Mouse (Mus musculus) erythroblast, embryonic 14.5 days (primary cell): ENCODE measurements at regions not wholly inside any gene's neighbourhood (a gene's known extent, or its start where the extent isn't known, plus 50 kb on each side); places are given as distances from the start of the nearest gene placed in this dataset.
A peak's percentile ranks its signal among the peaks of the same experiment; 100 is the strongest.

Experiments
- H3K27me3 ChIP-seq: 2 replicates; pipeline ENCODE4 v1.6.1; 2012; ENCODE audit warnings: inconsistent platforms; ENCODE audit not compliant: control insufficient read depth
- H3K36me3 ChIP-seq: 2 replicates; pipeline ENCODE4 v1.6.1; 2012; ENCODE audit warnings: mild to moderate bottlenecking, inconsistent platforms; ENCODE audit not compliant: control insufficient read depth
- H3K4me1 ChIP-seq: 2 replicates; pipeline ENCODE4 v1.6.1; 2012; ENCODE audit warnings: inconsistent platforms; ENCODE audit not compliant: control insufficient read depth
- H3K4me3 ChIP-seq: replicated peaks from 2 replicates; pipeline ENCODE3; 2012; ENCODE audit warnings: moderate library complexity, mild to moderate bottlenecking, inconsistent platforms
- H3K9me3 ChIP-seq: 2 replicates; pipeline ENCODE4 v1.6.1; 2012; ENCODE audit warnings: low read length, inconsistent platforms, mixed read lengths; ENCODE audit not compliant: control insufficient read depth
- GATA1 ChIP-seq: IDR thresholded peaks from 2 replicates; pipeline ENCODE4 v1.6.1; 2012; ENCODE audit warnings: low read length, inconsistent platforms, mixed read lengths
- TAL1 ChIP-seq: IDR thresholded peaks from 3 replicates; pipeline ENCODE4 v1.6.1; 2012; ENCODE audit warnings: low read length, inconsistent platforms, mixed read lengths

DNA sequence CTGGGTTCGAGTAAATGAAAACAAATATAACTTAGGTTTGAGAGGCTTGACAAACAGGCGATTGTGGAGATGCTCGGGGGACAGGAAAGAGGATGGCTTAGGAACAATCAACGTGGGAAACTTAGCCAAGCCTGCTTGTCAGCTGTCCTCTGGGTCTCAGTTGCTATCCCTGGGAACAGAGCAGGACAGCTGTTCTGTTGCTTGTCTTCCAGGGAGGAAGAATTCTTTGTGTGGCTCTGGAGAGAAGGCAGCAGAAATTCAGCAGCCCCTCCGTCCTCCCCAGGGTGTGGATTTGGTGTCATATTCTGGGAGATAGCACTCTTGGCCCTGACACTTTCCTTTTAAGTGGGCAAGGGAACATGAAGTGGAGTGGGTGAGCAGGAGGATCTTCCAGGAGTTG lies 98.1 kb upstream of the Foxd3 start:
- H3K27me3 ChIP-seq = peaks cover 8% of the 10 kb centered on the region
- H3K9me3 ChIP-seq = no peaks in the 10 kb centered on the region
- H3K36me3 ChIP-seq = no peaks in the 10 kb centered on the region
- no peak for TF ChIP-seq GATA1
- no peaks in the 10 kb centered on the region for H3K4me1 ChIP-seq
- H3K4me3 ChIP-seq = no peak overlapping the region

DNA sequence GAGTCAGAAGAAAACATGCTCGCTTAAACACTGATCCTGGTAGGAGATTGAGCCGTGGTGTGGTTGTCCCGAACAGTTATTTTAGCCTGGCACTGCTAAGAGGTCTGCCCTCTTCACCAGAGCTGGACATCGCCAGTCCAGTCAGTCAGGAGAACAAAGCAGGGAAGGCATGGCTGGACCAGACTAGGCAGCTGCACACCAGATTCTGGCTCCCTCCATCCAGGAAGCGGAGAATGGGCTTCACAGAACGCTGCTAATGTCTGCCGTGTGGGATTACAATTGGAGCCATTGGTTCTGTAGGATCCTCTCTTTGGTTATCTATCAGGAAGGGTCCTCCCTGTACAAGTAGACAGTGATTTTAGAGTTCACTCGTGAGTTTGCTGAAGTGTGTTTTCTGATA lies 95.5 kb upstream of the Foxd3 start:
- TF ChIP-seq GATA1 = no peak
- peaks cover 8% of the 10 kb centered on the region for H3K27me3 ChIP-seq
- no peaks in the 10 kb centered on the region for H3K9me3 ChIP-seq
- H3K4me1 ChIP-seq = no peaks in the 10 kb centered on the region
- H3K36me3 ChIP-seq = no peaks in the 10 kb centered on the region
- H3K4me3 ChIP-seq = no peak overlapping the region

DNA sequence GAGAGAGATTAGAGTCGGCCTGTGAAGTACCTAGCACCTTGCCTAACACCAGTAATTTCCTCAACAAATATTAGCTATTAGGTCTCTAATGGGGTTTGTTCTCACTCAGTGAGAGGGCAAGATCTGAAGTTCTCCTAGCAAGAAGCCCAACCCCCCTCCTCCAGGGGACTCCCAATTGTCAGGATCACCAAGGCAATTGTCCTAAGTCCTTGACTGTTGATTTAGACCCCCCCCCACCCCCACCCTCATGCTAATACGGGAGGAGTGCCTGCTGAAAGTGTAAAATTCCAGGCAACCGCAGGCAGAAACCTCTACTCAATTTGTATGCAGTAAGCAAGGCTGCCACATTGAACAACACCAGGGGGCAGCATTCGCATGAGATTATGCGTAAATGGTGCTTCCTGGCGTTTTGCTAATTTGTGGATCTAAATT lies 94.6 kb upstream of the Foxd3 start:
- TF ChIP-seq TAL1 (no peak), GATA1 (no peak)
- Histone ChIP-seq H3K36me3 (no peaks in the 10 kb centered on the region), H3K4me1 (no peaks in the 10 kb centered on the region), H3K4me3 (no peak overlapping the region), H3K27me3 (peaks cover 8% of the 10 kb centered on the region), H3K9me3 (no peaks in the 10 kb centered on the region)

DNA sequence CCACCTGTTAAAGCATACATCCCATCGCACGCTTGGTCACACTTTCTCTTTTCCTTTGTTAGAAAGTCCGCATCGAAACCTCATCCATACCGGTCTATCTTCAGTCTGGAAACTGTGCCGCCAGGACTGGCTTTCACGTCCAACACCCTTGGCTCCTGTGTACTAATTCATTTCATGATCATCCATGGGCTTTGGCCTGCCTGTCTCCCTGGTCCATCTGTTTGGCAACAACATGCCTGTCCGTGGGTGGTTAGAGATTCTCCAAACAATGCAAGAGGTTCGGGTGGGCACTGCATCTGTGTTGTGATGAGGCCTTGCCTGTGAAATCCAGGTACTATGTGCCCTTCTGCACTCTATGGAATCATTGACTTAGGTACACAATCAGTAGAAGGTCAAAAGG lies 90.7 kb upstream of the Foxd3 start:
- peaks cover 5% of the 10 kb centered on the region for H3K9me3 ChIP-seq
- no peaks in the 10 kb centered on the region for H3K4me1 ChIP-seq
- TF ChIP-seq TAL1 (no peak), GATA1 (no peak)
- peaks cover 8% of the 10 kb centered on the region for H3K27me3 ChIP-seq
- H3K36me3 ChIP-seq = no peaks in the 10 kb centered on the region
- no peak overlapping the region for H3K4me3 ChIP-seq

DNA sequence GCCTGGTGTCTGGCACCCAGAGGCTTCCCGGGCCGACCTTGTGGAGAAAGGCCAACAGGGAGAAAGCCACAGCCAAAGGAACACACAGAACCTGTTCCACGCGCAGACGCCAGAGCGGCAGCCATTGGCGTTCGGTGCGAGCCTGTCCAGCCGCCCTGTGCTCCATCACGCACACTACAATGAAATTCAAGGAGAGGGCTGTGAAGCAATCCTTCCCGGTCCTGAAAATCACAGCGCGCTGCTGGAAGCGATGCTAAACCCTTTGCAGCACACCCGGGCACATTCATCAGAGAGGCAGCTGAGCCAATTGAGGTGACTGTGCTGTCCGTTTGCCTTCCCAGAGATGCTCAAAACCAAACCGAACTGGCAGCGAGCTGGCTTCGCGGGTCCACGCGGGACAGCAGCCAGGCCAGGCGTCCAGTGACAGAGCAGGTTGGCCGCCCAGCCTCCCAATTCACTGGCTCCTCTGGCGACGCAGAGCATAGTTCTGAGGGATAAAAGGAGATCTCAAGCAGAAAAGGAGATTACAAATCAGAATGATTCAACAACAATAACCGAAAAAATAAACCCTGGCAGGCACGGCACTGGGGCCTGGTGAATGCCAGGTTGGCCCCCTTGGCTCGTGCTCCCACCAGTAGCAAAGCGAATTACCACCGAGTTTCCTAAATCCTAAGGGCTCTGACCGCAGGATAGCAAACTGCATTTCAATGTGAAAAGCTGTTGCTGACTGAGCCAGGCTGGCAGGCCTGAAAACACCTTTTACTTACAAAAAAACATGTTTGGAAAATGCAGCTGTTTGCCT lies 83.1 kb upstream of the Foxd3 start:
- no peaks in the 10 kb centered on the region for H3K36me3 ChIP-seq
- H3K27me3 ChIP-seq = peaks cover 18% of the 10 kb centered on the region
- H3K9me3 ChIP-seq = peaks cover 5% of the 10 kb centered on the region
- no peak for TF ChIP-seq GATA1
- TF ChIP-seq TAL1 = no peak
- H3K4me3 ChIP-seq = no peak overlapping the region
- H3K4me1 ChIP-seq = no peaks in the 10 kb centered on the region

DNA sequence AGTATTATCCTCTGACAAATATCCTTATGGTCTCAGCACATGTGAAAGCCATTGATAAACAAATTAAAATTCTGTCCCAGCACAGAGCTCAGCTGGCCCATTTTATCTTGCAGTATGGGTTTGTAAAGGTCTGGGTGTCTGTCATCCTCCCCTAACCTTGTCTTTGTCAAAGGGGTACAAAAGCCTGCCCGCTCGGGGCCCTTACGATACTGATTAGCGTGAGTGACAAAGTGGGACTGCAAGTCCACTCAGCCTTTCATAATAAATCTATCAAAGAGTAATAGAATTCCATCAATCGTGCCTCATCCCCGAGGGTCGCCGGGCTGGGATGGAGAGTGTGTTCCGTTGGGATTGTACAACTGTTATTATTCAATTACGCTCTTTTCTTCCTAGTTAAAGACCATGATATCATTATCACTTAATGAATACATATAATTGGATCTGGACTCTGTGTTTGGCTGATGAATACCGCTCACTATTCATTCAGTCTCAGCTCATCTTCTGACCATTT lies 82.0 kb upstream of the Foxd3 start:
- Histone ChIP-seq H3K36me3 (no peaks in the 10 kb centered on the region), H3K4me3 (no peak overlapping the region), H3K27me3 (peaks cover 18% of the 10 kb centered on the region), H3K9me3 (no peaks in the 10 kb centered on the region), H3K4me1 (no peaks in the 10 kb centered on the region)
- TF ChIP-seq GATA1 (no peak), TAL1 (no peak)

DNA sequence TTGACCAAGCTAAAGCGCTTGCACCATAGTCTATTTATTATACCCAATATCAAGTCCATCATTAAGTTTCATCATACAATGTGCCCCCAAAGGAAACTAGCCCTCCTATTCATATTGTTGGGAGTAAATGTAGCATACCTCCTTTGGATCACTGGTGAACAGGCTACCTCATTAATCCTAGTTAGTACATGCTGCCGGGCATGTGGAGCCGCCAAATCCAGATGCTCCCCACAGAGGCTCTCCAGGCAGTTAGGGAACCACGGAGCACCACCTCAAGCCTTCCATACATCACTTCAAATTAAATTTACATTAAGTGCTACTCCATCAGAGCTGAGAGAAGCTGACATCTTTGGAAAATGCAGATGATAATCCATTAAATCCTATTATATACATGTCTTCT lies 81.1 kb upstream of the Foxd3 start:
- Histone ChIP-seq H3K36me3 (no peaks in the 10 kb centered on the region), H3K4me3 (no peak overlapping the region), H3K9me3 (no peaks in the 10 kb centered on the region), H3K27me3 (peaks cover 18% of the 10 kb centered on the region), H3K4me1 (no peaks in the 10 kb centered on the region)
- no peak for TF ChIP-seq GATA1
- TF ChIP-seq TAL1 = no peak

DNA sequence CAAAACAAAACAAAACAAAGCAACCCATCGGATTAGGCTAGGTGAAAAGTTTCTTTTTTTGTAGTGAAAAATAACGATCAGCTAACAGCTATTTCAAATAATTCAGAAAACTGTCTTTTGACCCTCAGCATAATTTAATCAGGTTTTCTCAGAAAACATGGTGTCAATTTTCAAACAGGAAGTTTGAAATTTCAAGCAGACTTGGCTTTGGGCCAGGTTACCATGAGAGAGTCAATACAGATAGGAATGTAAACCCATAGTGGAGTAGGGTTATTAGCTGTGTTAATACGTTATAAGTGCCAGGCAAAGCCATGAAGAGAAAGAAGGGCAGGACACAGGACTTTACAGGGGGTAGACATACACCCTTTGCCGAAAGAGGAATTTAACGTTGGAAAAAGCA lies 58.3 kb upstream of the Foxd3 start:
- no peaks in the 10 kb centered on the region for H3K9me3 ChIP-seq
- no peaks in the 10 kb centered on the region for H3K36me3 ChIP-seq
- H3K4me1 ChIP-seq = peaks cover 4% of the 10 kb centered on the region
- H3K27me3 ChIP-seq = no peaks in the 10 kb centered on the region
- no peak overlapping the region for H3K4me3 ChIP-seq
- no peak for TF ChIP-seq TAL1
- no peak for TF ChIP-seq GATA1

DNA sequence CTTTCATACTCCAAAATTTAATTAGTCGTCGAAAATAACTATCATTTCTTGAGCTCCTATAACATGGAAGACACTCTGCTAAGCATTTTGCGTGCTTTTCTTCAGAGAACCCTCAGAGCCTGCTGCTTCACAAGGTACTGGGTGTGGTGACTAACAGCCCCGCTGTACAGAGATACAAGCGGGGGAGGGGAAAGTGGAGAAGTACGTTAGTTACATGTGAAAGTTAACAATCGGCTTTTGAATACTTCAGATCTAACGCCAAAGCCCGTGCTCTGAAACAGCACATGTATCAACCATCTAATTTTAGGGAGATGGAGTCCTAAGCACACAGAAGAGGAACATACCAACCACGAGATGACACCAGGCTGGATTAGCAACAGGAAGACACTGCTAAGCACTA lies 55.4 kb upstream of the Foxd3 start:
- no peak for TF ChIP-seq GATA1
- TF ChIP-seq TAL1 = no peak
- no peaks in the 10 kb centered on the region for H3K9me3 ChIP-seq
- peak overlapping the region; percentile 33 for H3K4me3 ChIP-seq
- peaks cover 4% of the 10 kb centered on the region for H3K4me1 ChIP-seq
- H3K27me3 ChIP-seq = no peaks in the 10 kb centered on the region
- H3K36me3 ChIP-seq = no peaks in the 10 kb centered on the region

DNA sequence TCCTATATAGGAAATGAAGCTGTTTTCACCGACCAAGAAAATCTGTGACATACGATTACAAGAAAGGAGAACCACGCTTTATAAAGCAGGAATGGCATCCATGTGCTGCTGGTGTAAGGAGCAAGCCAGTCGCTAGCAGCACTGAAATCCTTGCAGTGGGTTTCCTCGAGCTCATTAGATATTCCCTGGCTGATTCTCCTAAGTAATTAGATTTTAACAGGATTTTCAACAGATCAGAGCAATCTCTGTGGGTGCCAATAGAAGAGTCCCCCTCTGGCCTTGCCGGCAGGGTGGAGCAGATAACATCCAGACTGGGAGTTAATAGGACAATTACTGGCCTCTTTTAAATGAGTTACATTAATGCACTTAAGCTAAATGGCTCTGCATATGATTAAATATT lies 54.6 kb upstream of the Foxd3 start:
- Histone ChIP-seq H3K36me3 (no peaks in the 10 kb centered on the region), H3K27me3 (no peaks in the 10 kb centered on the region), H3K4me3 (no peak overlapping the region), H3K4me1 (peaks cover 4% of the 10 kb centered on the region), H3K9me3 (no peaks in the 10 kb centered on the region)
- no peak for TF ChIP-seq GATA1
- TF ChIP-seq TAL1 = no peak
